Mouse (Mus musculus): ENCODE measurements at regions not wholly inside any gene's neighbourhood (a gene's known extent, or its start where the extent isn't known, plus 50 kb on each side); places are given as distances from the start of the nearest gene placed in this dataset.
A peak's percentile ranks its signal among the peaks of the same experiment; 100 is the strongest.

DNA sequence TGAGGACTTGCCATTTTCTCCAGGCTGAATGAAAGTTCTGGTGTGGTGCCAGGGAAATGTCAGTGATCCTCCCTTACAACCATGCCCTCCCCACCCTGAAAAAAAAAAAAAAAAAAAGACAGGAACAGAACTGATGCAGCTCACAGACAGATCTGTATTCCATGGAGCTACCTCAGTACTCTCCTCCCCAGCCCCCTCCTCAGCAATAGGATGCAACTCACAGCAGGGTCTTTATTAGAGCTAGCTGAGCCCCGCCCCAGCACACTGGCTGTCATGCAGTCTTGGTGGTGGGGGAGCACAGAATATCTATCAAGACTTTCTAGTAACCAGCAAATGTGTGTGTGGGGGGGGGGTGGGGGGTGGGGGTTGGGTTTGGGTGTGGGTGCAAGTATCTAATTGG is 1299.9 kb upstream of the Pcdh17 start:
- no peak for DNase-seq (ENCODE audit: low read depth, low spot score)

DNA sequence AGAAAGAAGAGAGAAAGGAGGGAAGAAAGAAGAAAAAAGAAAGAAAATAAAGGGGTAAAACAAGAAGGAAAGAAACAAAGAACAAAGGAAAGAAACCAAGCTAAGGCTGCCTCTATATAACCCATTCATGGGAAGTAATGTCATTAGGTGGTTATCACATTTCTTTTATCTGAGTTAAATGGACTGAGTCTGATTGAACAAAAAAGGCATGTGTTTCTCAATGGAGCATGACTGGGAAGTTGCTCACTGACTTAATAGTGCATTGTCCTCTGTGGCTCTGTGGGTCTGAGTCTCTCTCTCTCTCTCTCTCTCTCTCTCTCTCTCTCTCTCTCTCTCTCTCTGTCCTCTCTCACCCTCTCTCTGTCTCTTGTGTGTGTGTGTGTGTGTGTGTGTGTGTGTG is 1288.5 kb upstream of the Pcdh17 start:
- DNase-seq (ENCODE audit: low read depth, low spot score): peak; percentile 1

Measured in embryo, embryonic 11.5 days (tissue).